Mouse (Mus musculus) spleen, postnatal 14 days (tissue): ENCODE data around the gene Anapc1.

Source experiments
- DNase-seq, 2 experiments: peaks; one replicate each; pipeline ENCODE4 v3.0.0; 2021 to 2022; ENCODE audit warnings: low spot score in 2 of 2

Anapc1 gene

DNA sequence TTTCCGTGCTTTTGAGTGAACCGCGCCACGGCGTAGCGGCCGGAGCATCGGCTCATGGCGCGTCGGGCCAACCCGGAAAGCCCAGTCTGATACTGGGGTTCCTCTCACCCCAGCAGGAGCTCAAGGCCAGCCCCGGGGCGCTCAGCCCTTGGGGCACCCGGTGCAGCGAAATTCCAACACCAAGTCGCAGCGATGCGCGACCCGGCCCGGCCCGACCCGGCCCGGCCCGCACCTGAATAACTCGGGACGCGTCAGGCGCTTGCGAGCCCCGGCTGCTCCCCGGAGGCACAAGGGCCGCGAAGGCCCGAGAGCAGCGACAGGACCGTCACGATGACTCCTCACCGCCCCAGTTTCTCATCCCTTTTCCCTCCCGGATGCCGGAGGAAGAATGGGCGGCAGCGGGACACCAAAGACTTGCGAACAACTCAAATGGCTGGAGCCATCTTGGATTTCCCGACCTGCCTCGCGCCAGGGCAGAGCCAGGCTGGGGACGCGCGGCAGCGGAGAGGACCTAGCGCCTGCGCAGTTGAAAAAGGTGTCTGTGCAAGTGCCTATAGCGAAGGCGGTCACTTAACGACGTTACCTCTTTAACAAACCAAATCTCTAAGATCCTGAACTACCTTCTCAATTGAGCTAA lies at the start of gene Anapc1:
TSS of gene Anapc1 (minus strand) at position 471 of the 637 bp plus-strand sequence.
- DNase-seq, result peak; percentile 74 to 84

DNA sequence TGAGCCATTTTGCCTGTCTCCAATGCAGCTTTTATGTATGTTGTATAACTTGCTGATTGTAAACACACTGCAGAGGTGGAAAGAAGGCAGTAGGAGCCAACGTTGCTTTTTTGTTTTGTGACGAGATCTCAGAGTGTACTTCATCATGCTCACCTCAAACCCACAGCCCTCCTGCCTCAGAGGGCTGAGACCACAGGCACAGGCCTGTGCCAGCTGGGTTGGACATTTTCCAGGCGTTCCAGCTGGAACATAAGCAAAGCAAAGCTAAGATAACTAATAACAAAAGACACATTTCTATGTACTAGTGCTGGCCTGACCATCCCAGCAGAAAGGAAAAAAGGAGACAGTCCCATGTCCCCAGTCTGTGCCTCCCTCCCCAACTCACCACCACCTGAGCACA lies 47.9 kb upstream of the Anapc1 start:
- DNase-seq, result no peak

- DNase-seq, result no peak
Observed at GRCm38 (mm10) chr2:128731951-128732350, 44.8 kb upstream of the Anapc1 start.

GRCm38 (mm10) chr2:128731514-128731913 lies 44.3 kb upstream of the Anapc1 start:
- no peak for DNase-seq

- DNase-seq, result no peak
Observed at GRCm38 (mm10) chr2:128729141-128729540, 42.0 kb upstream of the Anapc1 start.

DNA sequence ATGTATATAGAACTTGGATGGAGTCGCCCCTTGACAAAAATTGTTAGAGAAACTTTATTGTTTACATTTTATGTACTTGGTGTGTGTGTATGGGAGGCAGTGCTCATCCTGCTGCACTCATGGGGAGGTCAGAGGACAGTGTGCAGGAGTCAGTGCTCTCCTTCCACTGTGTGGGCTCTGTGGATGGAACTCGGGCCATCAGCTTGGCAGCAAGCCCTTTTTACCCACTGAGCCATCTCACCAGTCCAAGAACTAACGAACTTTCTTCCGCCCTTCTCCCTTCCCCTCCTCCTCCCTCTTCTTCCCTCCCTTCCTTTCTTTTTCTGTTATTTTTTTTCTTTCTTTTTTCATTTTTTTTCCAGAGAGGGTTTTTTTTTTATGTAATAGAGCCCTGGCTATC lies 40.9 kb upstream of the Anapc1 start:
- no peak for DNase-seq

GRCm38 (mm10) chr2:128727552-128727951 lies 40.4 kb upstream of the Anapc1 start:
- DNase-seq, result no peak

- DNase-seq, result no peak
Observed at GRCm38 (mm10) chr2:128726626-128727025, 39.4 kb upstream of the Anapc1 start.

DNA sequence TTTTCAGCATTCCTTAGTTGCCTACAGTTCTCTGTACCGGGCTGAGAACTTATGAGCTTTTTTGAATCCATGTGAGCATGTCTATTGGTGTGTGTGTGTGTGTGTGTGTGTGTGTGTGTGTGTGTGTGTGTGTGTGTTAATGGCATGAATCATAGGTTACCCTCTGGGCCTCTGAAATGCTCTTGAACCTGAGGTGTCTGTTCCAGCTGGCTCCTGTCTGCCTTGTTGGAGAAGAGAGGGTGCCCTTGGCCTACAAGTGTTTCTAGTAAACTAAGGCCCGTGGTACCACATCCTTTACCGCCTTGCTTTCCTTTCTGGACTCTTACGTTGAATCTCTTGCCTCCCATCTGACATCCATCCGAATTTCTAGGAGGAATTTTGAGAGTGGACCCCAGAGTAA lies 38.9 kb upstream of the Anapc1 start:
- DNase-seq, result no peak

DNA sequence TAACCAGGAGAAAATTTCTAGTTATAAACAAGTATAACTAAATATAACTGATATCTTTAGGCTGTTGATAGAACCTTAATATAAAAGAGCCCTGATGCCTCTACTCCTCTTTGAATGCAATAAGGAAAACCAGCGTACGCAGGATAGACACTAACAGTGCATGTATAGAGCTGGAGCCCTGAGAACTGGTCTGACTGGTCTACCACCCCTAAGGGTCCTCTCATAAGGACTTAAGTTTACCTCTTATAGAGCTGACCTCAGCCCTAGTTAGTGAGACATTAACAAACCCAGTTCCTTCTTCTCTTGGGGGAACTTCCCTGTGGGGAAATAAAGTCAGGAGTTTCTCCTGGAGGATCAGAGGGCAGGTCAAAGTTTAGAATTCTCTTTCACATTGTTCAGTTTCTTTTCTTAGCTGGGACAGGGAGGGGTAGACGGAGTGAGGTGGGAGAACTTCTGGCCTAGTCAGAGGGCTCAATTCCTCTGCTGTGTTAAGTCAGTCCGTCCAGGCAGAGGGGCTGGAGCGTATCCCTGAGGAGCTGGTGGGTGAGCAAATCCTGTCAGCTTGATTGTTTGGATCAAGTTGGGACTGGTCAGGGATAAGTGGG lies 35.0 kb upstream of the Anapc1 start:
- no peak for DNase-seq

GRCm38 (mm10) chr2:128719380-128719779 lies 32.2 kb upstream of the Anapc1 start:
- DNase-seq, result no peak

DNA sequence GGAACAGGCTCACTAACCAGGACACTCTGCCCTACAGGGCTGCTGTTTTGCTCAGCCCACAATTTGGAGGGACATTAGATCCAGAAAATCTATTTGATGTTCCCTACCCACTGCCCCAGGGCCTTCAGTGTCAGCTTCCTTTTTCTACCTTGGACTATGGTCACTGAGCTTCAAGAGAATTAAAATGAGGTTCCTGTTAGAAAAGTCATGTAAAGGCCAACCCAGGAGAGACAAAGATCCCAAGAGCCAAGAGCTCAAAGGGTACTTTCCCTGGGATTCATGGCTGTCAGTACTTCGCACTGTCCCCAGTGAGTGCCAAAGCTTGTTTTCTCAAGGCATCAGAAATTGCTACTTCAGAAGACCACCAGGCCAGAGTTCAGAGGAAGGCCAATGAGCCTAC lies 28.8 kb upstream of the Anapc1 start:
- no peak for DNase-seq

DNA sequence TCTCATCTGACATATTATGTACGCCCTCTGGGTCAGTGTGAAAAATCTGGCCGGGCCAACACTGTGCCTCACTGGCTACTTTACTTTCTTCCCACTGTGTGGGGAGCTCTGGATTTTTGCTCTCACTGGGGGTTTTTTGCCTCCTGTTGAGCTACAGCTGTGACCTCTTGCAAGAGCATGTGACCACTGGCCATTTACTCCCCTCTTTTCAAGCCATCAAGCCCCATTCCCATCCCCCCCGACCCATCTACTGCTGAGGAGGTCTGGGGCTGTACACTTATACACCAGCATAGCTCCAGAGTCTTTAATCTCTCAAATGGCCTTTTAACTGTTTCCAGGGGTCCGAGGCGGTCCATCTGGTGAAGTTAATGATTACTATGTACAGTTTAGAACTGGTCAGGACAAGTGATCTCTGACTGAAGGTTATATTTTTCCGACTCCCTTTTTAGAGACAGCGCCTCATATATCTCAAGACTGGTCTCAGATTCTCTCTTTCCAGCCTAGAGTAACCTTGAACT lies 27.6 kb upstream of the Anapc1 start:
- no peak for DNase-seq

GRCm38 (mm10) chr2:128713548-128714003 lies 26.4 kb upstream of the Anapc1 start:
- no peak for DNase-seq

DNA sequence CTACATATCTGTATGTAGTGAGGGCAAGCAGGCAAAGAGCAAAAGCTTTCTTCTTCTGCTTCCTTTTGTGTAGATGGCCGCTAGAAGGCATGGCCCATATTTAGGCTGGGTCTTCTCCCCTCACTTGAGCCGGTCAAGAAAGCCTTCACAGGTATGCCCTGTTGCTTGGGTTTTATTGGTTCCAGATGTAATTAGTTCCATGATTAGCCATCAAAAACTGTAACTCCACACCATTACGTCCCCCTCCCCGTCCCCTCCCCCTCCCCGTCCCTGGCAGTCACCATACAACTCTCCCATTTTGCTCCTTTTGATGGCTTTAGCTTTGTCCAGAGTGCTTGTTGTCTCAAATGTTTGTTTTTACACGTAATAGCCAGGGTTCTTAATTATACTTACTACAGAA lies 25.7 kb upstream of the Anapc1 start:
- DNase-seq, result no peak

DNA sequence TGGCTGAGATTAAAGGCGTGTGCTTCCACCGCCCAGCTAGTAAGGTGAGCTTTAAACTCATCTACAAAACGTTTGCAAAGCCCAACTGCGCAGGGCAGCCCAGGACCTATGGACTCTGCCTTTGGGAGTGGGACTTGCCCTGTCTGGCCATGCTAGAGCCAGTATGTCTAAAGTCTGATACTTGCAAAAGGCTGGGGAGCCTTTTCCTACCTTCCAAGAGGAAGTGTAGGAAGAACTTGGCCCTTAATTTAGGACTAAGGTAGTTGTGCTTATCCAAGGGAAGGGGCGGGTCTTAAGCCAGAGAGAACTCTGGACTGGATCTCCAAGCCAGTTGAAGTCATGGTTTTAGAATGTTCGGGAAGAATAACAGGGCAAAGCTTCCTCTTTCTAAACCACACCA lies 23.4 kb upstream of the Anapc1 start:
- no peak for DNase-seq

DNA sequence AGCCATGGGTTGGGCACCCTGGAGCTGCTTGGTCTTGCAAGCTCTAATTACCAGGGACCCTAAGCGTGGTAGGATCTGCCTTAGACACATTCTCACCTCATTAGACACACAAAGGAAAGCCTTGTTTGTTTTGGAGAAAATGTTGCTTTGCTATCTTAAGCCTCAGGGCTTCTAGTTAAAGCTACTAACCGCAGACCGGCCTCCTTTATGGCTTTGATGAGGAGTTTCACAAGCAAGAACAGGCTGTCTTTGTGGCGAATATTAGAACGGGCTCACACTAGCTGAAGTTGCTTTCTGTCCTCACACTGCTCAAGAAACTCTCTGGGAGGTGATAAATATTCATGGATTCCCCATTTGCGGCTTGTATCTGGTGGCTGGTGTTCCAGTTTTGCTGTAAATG lies 22.1 kb upstream of the Anapc1 start:
- no peak for DNase-seq

GRCm38 (mm10) chr2:128704474-128704873 lies 17.3 kb upstream of the Anapc1 start:
- DNase-seq, result no peak

- no peak for DNase-seq
Observed at GRCm38 (mm10) chr2:128699201-128699885, 12.2 kb upstream of the Anapc1 start.

DNA sequence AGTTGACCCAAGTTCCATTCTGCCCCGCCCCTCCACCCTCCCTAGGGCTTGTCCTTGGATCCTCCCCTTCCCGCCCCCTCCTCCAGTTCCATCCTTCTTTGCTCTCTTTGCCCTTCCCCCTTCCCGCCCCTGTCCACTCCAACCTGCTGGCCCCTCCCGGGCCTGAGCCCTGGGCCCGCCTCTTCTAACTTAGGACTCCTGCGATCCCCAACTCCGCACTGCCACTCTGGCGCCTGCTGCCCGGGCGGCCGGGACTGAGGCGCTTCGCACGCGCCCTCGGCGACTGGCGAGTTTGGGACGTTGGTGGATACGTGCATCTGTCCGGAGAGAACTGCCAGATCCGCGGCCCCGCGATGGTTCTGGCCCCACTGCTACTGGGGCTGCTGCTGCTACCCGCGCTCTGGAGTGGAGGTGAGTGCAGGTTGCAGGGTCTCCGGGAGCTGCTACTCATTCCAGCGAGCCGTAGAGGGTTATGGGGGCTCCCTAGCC lies 11.5 kb upstream of the Anapc1 start, which contains the start of gene Mertk:
TSS of gene Mertk (plus strand) at position 264 of the 489 bp plus-strand sequence.
- DNase-seq, result peak in 1 of 2 experiments; percentile 9

- DNase-seq, result peak in 1 of 2 experiments; percentile 11
Observed at GRCm38 (mm10) chr2:128698140-128698692, 11.0 kb upstream of the Anapc1 start.

DNA sequence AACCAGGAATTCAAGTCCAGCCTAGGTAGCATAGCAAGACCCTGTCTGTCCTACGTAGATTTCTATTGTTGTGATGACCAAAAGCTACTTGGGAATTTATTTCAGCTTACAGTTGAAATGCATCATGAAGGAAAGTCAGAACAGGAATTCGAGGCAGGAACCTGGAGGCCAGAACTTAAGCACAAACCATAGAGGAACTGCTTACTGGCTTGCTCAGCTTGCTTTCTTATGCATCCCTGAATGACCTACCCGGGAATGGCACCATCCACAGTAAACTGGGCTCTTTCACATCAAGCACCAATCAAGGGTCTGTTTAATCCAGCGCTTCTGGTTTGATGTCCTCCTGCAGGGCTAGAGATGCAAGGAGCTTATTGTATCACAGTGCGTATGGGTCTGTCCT lies 10.4 kb upstream of the Anapc1 start:
- no peak for DNase-seq
